Mouse (Mus musculus) mouse trophoblast stem cell (cell line): ENCODE results near the gene Gabbr2.

Source experiments
- in situ Hi-C, 2 experiments: fragments of 300-500 bp; cut with MseI, MboI; formaldehyde crosslinking; loops; 2 replicates in 1 of 2; 3 replicates in 1 of 2; pipeline ENCODE4 v1.15.1; 2025

The Gabbr2 gene

DNA sequence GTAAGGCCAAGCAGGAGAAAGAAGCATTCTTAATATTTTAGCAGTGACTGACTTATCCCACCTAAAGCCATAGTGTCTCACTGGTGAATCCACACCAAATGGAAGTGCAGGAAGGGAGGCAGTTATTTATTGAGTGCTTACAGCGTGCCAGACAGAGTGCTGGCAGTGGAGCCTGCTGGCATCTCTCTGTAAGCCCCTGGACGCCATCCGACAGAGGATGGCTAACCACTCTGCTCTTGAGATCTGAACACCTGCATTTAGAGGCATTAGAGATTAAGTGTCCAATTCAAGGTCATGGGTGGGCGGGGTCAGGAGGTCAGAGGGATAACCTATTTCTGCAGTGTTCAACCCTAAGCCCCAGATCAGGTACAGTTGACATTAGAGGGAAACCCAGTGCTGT lies 2.8 kb downstream of the Gabbr2 start:
- in situ Hi-C loops = no loop called here

DNA sequence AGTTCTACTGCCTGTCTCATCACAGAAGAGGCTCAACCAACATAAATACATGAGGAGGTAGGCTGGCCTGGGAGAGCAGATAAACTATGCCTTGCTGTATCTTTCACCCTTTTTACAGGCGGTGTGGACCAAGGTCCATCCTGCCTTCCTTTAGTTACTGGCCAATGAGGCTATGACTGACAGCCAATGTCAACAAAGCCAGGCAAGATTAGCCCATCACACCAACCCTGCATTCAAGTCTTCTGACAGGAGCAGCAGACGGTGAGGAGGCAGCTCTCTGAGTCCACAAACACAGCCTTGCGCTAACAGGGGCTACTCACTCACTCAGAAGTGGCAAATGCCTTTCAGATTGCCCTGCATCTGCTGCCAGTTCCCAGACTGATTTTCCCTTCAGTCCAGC lies 3.4 kb downstream of the Gabbr2 start:
- in situ Hi-C loops = no loop called here

DNA sequence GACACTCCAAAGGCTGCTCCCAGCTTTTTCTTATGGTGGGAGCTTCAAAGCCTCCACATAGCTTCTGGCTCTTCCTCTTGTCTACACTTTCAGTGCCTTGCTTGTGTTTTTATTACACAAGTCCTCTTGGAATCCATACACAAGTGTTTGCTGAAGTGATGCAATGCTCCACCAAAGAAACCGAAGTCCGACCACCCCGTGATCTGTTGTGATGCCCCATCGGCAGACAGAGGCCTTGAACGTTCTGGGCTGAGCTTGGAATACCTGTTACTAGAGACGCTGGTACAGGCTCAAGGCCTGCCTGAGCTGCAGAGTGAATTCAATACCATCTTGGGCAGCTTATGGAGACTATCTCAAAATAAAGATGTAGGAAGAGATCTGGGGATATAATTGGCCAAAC lies 3.9 kb downstream of the Gabbr2 start:
- in situ Hi-C loops = no loop called here

DNA sequence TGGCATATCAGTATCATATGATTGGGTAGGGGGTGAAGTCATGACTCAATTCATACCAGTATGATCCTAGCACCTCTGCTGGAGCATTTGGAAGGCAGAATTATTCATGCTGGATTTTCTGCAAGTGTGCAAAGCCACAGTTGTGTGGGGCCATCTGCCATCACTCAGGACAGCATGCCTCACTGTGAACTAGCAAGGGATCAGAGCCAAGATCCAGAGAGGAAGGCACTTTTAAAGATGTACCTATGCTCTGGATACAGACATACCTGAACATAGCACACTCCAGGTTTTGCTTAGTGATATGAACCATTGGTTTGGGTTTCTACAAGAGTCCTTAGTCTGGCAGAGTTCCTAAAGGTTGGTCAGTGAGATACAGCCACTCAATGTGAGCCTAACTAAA lies 5.6 kb downstream of the Gabbr2 start:
- in situ Hi-C loops = no loop called here

DNA sequence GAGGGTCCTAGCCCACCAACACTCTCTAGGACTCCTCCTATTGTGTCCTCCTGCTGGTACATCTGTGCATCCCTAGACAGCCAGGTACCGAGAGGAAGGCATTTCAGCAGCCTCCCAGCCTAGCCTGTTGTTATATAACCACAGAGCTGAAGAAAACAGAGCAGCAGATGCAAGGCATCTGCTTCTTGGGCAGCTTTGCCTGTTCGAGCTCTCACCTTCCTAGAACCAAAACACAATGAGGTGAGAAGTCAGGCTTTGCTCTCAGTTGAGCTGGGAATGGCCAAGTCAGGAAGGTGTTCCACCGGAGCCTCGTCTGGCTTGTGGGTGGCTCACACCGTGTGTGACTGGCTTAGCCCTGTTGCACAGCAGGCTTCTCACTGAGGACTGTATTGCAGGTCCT lies 8.8 kb downstream of the Gabbr2 start:
- in situ Hi-C loops = no loop called here

DNA sequence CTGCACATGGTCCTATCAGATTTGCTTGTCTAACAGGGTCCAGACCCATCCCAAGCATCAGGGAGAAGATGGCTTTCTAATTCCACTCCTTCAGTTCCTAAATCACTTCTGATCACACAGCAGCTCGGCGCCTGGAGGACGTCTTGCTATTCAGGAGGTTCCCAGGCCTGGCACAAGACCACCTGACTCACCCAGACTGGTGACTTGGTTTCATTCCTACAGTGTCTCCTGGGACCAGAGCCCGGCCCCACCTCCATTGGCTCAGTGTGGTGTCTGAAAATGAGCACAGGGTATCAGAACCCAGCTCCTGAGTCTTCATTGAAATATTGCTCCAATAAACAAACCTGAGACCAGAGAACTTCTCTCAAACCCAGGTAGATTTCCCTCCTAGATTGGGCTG lies 9.6 kb downstream of the Gabbr2 start:
- in situ Hi-C loops = no loop called here

DNA sequence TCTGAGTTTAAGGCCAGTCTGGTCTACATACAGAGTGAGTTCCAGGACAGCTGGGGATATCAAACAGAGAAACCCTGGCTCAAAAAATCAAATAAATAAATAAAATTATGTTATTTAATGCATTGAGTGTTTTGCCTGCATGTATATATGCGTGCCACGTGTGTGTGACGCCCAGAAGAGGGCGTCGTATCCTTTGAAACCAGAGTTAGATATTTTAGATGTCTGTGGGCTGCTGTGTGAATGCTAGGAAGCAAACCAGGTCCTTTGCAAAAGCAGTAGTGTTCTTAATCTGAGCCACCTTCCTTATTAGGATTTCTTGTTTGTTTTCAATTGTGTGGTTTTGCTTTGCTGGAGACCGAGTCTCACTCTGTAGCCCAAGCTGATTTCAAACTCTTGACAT lies 13.3 kb downstream of the Gabbr2 start:
- in situ Hi-C loops = no loop called here

DNA sequence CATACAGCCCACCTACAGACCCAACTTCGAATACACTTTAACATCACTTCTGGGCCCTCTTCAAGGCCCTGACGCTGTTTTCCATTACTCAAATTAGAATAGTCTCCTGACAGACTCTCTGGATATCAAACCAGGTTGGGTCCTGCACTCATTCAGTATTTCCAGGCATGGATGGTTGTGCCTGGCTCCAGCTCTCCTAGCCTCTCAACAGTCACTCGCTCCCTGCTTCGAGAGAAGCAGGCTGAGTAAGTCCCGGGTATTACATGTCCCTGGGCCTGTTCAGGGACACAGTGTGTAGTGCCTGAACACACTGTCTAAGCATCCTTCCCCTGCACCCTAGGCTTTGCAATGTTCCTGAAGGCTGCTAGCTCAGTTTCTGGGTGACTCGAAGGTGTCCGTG lies 14.5 kb downstream of the Gabbr2 start:
- in situ Hi-C loops = no loop called here

DNA sequence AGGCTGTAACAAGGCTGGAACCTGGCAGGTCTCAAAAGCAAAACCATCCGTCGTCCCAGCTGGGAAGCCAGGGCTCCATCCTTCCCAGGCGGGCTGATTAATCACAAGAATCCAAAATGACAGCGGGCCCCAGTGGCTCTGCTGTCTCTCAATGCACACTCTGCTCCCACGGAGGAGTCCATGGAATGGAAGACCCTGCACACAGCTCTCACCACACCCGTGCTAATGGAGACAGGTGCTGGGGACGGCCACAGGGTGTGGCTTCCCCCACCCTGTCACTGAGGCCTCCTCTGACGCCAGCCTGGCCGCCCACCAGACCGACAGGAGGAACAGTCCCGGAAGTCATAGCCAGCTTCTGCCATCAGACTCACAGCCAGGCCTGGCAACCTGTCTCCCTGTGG lies 15.0 kb downstream of the Gabbr2 start:
- in situ Hi-C loops = no loop called here

DNA sequence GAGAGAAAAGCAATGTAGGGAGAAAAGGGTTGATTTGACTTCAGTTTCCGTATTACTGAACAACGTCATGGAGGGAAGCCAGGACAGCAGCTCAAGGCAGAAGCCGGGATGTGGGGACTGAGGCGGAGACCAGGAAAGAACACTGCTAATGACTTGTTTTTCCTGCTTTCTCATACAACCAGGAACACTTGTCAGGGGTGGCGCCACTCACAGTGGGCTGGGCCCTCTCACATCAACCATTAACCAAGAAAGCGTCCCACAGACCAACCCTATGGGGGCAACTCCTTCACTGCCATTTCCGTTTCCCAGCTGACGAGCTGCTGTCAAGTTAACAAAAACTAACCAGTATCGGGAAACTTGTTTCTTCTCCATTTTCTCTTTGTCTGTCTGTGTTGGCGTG lies 18.4 kb downstream of the Gabbr2 start:
- in situ Hi-C loops = no loop called here

DNA sequence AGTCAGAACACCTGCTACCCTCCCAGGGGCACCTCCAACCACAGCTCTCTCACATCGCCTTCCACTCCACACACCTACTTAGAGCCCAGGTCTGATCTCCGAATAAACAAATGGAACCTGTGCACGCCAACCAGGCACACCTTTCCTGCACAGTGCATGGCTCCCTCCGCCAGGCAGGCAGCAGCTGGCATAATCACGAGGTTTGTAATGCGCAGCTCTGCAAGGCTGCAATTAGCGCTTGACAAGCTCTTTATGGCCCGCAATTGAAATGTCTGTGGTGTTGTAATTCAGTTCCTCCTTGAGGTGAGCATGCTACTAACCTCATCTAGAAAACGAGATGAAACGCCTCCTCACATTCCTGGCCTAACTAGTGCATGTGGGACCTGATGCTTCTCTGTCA lies 23.7 kb downstream of the Gabbr2 start:
- in situ Hi-C loops = no loop called here

DNA sequence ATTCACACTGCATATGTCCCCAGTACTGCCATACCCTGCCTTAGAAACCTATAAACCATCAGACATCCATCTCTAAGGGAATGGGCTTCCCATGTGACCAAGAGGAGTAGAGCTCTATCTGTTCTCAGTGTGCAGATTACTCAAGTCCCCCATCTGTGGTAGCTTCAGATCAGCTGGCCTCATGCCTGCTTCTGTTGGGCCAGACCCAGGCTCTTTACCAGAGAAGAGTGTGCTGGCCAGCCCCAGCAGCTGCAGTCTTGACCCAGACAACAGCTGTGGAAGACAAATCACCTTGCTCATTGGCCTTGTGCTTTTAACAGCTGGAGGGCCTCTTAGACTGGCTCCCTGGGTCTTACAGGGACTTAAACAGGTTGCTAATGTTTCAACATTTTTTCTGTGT lies 25.1 kb downstream of the Gabbr2 start:
- in situ Hi-C loops = no loop called here

DNA sequence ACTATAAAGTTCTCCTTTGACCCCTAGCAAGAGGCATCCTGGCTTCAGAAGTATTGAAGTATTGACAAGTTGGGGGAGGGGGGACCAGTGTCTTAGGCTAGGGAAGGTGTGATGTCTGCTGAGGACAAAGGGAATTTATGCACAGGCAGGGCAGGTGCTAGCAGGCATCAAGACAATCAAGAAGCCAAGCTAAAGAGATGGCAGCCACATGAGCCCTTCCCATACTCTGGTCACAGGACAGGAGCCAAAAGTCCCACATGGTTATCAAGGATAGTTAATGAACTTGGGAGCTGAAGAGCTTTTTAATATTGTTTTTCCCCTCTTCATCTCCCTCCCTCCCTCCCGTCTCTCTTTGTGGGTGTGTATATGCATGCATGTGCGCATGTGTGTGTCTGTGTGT lies 30.3 kb downstream of the Gabbr2 start:
- in situ Hi-C loops = no loop called here

DNA sequence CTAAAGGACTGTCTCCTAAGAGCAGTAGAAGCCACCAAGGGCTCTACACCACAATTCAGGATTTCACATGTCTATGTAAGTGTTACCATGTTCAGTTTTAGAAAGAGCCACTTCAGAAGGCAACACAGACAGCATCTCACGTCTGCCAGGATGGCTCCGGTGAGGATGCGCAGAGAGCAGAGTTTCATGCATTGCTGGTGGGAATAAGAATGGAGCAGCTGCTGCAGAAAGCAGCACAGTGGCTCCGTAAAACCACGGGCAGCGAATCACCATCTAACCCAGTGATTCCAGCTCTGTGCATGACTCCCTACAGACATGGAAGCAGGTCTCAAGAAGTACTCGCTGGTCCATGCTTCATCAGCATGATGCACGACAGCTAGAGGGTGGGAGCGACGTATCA lies 31.5 kb downstream of the Gabbr2 start:
- in situ Hi-C loops = no loop called here

DNA sequence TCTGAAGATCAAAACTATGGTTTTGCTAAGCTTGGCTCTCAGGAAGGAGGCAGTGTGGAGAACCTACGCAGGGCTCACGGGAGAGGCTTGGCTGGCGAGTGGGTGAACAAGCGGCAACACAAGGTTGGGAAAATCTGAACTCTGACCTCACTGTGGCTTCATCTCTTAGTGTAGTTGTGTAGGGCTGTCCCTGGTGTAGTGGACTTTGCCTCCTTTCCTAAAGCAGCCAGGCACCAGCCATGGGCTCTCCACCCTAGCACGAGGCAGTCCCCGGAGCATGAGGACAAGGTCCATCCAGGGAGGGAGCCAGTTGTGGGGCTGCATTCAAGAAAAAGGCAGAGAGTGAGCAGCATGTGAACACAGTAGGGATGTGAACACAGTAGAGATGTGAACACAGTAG lies 31.9 kb downstream of the Gabbr2 start:
- in situ Hi-C loops = no loop called here

DNA sequence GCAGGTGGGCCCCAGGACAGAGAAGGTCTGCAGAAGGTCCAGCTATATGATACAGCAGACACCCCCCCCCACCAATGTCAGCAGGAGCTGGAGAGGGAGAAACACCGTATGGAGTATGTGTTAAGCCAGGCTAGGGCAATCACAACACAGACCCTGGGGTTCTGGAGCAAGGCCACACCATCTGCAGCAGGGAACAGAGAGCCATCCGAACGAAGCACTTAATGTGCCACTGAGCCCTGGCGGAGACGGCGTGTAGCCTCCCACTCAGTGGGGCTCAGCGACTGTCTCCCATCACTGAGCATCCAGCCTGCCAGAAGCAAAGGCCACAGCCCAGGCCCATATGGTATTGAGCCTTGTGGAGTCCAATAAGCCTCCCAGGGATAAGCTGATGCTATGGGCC lies 33.7 kb downstream of the Gabbr2 start:
- in situ Hi-C loops = no loop called here

DNA sequence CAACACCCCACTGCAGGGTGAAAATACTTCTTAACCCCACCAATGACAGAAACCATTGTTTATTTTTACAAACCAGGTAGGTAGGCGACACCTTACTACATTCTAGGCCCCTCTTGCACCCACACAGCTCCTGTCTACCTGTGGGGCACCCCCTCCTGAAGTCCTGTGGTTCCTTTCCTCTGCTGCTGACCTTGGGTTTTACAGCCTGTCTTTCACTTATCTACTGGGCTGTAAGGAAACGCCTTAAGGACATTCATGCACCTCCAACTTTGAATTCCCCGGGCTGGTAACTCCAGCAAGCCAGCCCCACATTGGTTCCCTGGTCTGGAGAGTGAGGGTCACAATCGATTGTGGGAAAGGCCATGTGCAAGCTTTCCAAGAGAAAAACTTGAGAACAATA lies 34.7 kb downstream of the Gabbr2 start:
- in situ Hi-C loops = no loop called here

DNA sequence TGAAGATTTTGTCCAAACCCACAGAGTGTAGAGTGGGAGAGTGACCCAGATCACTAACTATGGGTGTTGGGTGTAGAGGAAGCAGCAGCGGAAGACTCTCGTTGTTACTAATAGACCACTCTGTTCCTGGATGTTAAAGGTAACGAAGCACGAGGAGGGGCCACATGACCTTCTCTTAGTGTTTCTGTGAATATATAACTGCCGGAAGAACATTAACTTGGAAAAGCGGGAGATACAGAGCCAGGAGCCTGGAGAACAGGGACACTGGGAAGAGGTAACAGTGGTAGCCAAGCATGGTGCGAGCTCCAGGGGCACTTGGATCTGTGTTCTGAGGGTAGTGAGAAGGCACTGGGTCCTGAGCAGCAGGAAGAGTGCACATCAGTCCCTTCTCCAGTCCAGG lies 38.7 kb downstream of the Gabbr2 start:
- in situ Hi-C loops = no loop called here

DNA sequence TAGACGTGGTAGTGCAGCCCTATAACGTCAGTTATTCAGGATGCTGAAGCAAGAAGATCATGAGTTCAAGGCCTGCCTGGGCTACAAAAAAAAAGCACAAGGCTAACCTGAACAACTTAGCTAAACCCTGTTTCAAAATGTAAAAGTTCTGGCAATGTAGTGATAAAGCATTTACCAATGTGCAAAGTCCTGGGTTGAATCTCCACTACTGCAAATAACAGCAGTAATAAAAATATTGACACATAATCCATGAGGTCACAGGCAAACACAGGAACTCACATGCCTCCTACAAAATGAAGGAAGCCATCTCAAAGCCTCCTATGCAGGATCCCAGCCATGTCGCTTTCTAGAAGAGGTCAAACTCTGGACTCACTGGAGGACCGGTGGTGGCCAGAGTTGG lies 39.1 kb downstream of the Gabbr2 start:
- in situ Hi-C loops = no loop called here

DNA sequence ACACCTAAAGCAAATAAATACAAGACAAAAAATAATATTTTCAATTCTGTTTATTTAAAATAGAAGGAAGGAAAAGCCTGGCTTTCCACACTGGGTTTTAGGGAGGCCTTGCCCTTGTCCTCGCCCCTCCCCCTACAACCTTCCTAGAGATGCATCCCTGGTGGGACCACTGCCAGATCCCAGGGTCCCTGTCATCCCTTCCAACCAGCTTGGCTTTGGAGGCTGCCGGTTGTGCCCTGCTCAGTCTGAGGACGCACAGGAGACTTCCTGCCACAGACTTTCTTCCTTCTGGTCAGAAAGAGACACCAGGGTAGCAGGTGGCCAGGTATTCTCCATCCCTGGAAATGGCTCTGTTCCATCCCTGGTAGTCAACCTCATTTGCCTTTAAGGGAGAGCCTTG lies 57.4 kb downstream of the Gabbr2 start:
- in situ Hi-C loops = no loop called here

DNA sequence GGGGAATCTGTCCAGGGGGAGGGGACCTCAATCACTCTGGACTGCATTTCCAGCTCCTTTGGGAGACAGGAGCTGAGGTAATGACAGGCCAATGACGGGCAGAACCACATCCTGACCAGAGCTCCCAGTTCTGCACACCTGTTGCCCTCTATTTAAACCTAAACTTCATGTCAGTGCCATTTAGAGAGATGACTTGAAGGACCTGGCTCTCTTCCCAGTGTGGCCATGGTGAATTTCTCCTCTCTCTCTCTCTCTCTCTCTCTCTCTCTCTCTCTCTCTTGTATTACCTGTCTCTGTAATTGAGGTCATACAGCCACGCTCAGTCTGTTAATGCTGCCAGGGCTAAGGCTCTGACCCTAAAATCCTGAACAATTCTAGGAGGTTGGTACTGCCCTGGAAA lies 58.1 kb downstream of the Gabbr2 start:
- in situ Hi-C loops = no loop called here

DNA sequence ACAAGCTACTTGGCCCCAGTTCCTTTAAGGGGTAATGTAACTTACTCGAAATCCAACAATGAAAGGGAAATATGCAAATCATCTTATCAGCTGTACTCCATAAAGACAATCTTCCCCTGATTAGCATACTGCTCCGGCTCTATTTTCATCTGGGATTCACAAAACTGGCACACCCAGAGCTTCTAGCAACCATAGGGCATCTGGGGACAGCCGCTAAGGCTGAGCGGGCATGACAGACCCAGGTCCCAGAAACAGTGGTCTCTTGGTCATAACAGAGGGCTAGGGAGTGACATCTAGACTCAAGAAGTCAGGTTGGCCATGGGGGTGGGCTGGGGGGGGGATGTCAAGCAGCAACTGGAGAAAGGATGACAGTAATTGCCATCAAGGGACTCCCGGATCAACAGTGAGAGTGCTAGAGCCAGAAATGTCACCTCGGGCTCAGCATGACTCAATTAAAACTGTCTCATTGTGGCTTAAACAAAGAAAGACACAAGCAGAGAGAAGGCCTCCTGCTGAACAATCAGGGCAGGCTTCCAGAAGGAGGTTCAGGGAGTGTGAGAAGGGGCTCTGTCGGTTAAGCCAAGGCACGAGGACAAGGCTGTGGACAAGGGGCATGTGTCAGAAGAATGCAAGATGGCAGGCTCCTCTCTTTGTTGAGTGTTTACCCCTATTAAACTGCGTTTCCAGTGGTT lies 59.8 kb downstream of the Gabbr2 start:
- in situ Hi-C loops = no loop called here

DNA sequence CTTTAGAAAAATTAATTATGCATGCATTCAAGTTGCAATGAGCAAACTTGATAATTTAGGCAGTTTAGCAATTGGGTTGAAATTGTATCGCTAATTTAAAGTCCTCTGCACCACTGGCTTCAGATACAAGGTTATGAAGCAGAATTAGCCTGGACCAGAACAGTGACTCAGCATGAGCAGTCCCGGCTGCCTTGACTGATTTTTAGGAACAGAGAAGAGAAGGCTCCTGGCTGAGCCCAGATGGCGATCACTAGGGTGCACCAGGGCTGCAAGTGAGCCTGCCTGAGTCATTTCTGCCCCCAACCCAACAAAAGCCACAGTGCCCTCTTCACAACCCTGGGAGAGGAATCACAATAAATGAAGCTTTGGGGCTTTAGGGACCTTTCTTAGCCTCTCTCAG lies 63.6 kb downstream of the Gabbr2 start:
- in situ Hi-C loops = no loop called here

DNA sequence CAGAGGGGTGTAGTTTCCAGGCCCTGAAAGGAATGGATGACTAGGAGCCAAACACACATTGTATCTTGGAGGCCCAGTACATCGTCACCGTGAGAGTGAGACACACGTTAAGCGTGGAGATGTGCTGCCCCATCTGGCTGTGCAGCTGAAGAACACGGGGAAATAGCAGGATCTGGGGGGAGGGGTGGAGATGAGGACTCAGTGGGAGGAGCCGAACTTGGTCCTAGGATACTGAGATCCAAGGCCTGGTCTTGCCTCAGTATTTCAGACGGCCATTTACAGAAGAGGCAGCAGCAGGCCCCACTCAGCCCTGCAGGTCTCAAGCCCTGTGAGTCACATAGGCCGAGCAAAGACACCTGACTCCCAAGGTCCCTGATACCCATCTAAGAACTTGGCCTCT lies 72.5 kb downstream of the Gabbr2 start:
- in situ Hi-C loops = no loop called here

DNA sequence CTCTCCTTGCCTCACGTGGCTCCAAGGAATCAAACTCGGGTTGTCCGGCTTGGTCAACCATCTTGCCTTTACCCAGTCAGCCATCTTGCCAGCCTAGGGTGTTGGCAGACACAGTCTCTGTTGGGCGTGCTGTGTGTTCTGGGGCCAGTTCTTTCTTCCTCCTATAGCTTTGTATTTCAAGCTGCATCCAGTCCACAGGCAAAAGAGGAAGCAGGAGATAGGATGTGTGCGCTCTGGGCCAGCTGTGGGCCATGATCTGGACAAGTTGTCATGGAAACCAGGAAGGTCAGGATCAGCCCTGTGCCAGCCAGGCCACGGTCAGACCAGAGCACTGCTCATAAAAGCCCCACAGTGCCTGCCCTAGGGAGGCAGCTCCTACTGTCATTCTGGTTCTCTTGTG lies 74.9 kb downstream of the Gabbr2 start:
- in situ Hi-C loops = no loop called here
